Mouse (Mus musculus) gastrocnemius, postnatal 10 days (tissue): ENCODE measurements at regions not wholly inside any gene's neighbourhood (a gene's known extent, or its start where the extent isn't known, plus 50 kb on each side); places are given as distances from the start of the nearest gene placed in this dataset.
A peak's percentile ranks its signal among the peaks of the same experiment; 100 is the strongest.

Experiments used
- DNase-seq: peaks from one replicate; pipeline ENCODE4 v3.0.0; 2021; ENCODE audit warnings: mixed read lengths

DNA sequence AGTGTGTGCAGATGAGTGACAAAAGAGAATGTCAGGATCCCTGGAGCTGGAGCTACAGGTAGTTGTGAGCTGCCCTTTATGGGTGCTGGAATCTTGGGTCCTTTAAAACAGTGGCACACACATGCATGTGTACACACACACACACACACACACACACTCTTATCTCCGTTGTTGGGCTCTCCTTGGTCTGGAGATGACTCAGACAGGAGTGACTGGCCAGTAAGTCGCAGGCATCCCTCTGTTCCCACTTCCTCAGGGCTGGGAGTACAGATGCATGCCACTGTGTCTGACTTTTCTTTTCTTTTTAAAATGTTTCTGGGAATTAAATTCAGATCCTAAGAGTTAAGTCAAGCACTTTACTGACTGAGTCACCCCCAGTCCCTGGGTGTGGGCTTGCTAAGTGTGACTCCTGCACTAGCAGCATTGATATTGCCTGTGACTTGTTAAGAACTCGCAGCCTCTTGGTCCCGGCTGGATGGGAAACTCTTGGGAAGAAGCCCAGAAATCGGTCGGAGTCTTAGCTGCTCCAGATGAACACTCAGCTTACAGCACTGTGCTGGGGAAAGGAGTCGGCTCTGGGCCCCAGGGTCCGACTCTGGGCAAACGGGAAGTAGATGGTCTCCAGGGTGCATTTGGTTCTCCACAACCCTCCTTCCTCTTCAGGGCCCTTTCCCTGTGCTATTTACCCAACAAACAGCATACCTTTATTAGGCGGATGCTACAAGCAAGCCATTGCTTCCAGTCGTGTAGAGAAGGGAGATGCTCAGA lies 233.0 kb upstream of the Cxcr4 start:
- no peak for DNase-seq

DNA sequence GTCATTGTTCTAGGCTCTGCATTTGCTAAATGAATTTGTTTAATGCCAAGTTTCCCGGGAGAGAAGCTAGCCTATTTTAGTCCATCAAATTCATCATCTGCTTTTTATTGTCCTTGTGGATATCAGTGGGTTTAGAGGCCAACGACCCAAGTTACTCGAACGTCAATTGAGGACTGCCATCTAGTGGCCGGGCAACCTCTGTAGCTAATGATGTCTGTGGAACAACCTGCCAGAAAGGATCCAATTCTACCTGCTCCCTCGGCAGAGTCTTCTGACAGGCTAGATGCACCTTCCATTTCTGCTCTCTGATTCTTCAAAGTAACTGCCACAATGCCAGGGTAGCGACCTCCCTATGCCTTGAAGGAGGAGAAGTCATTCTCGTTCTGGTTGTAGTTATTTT lies 232.1 kb upstream of the Cxcr4 start:
- peak; percentile 80 for DNase-seq

DNA sequence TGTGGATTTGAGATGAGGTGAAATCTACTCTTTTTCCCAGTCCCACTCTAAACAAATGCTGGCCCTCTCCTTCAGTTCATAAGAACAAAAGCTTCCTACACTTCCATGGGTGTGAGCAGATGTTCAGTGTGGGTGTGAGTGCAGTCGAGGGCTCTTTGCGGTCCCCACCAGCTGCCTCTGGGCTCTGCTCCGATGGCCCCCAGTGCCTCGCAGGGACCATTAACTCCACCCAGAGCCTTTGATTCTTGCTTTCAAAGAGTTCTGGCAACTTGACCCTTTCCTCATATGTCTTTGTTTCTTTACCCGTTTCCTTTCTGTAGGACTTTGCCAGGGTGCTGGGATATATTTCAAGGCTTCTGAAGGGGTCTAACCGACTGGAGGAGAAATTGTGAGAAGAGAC lies 229.9 kb upstream of the Cxcr4 start:
- no peak for DNase-seq

DNA sequence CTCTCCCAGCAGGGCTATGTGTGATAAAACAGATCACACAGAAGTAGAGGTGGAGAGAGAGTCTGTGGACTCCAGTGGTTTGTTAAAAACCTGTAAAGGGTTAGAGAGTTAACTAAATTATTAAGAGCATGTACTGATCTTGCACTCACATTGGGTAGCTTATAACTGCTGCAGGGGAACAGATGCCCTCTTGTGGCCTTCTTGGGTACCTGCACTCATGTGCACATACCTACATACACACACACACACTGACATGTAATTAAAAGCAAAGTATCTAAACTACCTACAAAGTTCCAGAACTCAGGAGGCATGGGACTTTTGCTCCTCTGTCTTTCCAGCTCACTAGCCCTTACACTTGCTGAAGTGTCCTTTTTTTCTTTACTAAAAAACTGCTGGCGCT lies 228.4 kb upstream of the Cxcr4 start:
- DNase-seq, result no peak

DNA sequence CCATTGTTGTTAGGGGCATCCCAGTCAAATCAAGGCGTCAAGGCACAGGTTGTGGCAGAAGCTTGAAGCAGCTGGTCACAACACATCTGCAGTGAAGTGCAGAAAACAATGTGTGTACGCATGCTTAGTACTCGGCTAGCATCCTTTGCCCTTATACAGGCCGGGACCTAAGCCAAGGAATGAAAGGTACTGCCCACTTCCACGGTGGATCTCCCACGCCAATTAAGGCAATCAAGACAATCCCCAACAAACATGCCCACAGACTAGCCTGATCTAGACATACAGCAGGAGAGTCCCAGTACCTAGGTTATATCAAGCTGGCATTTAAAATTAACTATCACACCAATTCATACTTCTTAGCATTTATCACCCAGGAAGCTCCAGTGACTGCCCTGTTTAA lies 227.5 kb upstream of the Cxcr4 start:
- DNase-seq, result no peak

DNA sequence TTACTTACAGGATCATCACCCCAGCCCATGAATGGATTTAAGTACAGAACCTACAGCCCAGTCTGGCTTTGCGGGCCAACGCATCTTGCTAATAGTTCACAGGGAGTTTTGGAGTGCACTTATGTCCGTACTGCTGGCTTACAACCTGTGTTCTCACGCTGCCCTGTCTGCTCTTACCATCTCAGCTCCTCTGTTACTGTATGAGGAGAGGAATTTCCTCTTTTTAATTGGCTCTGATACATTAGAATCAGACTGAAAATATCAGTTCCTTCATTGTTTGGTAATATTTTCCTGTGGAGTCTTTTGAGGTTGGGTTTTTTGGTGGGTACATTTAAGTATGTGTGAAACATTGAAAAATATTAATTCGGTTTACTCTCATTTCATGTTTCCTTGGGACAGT lies 221.3 kb upstream of the Cxcr4 start:
- no peak for DNase-seq

DNA sequence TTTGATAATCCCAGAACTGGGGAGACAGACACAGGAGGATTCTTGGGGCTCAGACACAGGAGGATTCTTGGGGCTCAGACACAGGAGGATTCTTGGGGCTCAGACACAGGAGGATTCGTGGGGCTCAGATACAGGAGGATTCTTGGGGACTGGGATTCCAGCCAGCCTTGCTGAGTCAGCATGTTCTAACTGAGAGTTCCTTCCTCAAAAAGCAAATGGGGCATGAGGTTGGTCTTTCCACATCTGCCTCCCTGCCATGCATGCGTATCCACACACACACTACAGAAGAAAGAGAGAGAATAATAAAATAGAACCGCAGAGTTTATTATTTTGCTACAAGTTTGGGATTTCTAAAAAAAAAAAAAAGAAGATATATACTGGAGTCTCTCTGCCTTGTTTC lies 218.8 kb upstream of the Cxcr4 start:
- no peak for DNase-seq

DNA sequence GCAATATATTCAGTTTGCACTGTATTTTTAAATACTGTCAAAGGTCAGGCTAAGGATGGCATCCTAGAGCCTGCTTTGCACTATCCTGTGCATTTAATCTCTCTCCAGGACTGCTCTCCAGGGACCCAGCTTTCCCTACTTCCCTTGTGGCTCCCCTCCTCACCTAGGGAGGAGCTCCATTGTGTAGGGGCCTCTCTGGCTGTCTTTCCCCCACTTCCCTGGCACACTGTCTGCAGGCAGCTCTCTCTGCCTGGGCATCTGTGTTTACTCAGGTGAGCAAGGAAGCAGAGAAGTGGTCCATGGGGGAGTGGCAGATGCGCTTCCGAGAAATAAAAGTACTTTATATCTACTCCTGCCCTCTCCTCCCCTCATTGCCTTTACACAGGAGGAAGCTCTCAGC lies 218.0 kb upstream of the Cxcr4 start:
- DNase-seq, result no peak

DNA sequence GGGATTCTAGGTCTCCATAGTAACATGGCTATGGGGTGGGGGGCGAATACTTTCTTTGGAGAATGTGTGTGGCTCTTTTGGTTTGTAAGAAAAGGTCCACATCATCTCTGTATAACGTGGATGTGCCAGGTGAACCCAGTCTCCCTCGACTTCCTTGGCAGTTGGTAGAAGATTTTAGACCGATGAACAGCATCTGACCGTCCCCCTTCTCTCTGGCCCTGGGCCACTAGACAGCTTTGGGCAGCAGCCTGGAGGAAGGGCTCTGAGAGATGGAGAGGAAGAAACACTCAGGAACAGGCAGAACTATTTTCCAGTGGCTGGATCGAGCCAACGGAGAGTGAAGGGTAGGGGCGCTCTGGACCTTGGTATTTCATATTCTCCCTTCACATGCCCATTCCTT lies 217.5 kb upstream of the Cxcr4 start:
- DNase-seq, result no peak

DNA sequence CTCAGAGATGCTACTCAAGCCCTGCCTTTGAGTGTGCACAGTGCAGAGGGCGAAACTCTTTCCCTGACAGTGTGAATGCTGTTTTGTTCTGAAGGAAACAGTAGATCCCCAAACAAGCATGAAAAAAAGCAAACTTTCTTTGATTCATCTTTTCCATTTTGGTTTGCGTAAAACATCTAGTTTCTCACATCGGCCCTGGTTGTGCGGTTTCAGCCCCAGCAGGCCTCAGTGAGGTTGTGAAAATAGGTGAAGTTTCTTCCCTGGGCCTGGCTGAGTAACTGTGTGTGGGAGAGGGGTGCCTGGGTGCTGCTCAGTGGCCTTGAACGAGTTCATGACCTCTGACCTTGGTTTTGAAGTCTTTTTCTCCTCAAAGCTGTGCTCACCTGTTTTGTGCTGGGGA lies 216.5 kb upstream of the Cxcr4 start:
- DNase-seq, result no peak

DNA sequence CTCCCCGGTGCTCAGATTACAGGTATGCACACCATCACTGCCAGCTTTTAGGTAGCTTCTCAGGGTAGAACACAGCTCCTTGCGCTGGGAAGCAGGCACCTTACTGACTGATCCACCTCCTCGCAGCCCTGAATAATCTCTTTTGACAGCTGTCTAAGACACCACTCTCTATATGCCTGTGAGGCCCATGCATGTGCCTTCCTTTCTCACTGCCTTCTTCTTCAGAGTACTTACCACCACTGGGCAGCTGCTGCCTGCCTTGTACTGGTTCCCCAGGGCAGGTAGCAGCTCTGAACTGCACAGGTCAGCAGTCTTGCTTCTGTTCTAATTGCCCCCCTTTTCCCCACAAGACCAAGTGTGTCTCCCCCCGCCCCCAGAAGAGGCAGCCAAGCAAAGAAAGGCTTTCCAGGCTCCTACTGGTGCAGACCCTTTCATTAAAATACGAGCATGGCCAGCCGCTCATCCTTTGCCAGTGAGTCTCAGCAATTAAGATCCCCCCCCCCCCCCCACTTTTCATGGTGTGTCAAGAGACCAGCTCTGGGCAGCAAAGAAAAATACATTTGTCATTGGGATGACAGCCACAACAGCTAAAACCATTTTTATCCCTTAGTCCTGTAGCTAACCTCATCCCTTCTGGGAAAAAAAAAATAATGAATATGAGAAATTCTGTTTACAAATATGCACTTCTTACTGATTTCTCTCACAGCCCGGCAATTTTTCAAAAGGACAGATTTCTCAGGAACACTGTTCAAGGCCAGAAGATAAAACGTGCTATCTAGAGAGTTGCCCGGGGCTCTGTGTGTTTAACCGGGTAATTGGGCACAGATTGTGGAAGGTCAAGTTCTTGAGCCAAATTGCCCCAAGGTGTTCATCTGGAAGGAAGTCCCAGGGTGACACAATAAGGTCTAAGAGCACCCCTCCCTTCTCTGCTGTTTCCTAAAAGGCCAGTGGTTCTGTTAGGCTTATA lies 213.9 kb upstream of the Cxcr4 start:
- DNase-seq, result no peak

DNA sequence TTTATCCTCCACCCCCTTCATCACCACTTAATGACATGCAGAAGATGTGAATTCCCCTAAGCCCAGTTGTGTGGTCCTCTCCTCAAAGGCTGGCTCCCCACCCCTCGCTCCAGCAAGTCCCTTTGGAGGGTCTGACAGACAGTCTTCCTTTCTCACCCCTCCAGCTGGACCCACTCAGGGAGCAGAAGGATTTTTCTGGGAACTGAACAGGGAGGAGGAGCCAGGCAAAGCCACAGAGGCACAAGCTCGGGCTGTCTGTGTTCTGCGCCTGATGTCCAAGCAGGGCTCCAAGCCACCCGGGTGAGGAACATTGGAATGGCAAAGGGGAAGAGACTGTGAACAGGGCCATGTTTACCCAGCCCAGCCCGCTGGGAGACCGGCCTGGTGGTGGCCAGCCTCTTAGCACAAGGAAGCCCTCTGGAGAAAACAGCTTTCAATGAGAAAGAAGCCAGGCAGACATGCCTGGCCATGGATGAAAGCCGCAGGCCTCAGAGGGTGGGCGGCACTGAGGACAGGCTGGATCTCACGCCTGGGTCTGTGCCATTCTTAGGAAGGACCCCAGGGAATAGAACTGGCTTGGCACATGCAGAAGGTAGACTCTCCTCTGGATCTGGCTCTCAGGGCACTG lies 211.5 kb upstream of the Cxcr4 start:
- no peak for DNase-seq

DNA sequence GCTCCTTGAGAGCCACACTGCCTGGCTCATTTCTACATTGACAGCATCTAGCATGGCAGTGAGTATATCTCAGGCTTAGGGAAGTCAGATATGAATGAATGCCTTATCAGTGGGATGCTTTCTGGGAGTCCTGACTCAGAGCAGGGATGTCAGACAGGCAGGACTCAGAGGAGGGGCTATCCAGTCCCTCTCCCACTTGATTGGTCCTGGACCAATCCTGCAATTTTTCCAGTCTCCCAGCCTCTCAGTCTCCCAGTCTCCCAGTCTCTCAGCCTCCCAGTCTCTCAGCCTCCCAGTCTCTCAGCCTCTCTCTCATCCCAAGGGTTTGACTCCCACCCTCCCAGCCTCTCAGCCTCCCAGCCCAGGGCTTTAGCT lies 211.0 kb upstream of the Cxcr4 start:
- no peak for DNase-seq

DNA sequence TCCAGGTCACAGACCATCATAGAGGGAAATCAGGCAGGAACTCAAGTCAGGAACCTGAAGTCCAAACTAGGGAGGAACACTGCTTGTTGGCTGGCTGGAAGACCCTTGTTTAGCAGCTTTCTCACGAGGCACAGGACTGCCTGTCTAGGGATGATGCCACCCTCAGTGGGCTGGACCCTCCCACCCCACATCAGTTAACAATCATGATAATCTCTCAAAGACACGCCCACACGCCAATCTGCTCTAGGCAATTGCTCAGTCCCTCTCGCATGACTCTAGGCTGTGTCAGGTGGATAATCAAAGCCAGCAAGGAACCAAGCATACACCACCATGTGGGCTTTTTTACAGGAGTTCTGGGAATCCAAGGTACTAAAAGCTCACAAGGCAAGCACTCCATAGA lies 206.6 kb upstream of the Cxcr4 start:
- DNase-seq, result no peak

DNA sequence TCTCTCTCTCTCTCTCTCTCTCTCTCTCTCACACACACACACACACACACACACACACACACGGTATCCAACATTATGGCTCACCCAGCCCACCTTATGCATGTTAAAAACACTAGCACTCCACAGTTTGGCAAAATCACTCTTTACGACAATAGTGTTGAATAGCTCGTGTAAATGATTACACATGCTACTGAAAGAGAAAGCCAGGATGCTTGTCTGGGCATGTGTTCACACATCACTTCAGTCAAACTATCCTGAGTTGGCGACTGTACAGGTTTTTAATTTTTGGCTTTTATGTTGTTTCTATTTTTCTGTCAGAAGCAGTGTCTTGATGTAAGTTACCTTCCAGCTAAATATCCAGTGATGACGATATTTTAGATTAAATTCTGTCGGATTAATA lies 203.6 kb upstream of the Cxcr4 start:
- no peak for DNase-seq

DNA sequence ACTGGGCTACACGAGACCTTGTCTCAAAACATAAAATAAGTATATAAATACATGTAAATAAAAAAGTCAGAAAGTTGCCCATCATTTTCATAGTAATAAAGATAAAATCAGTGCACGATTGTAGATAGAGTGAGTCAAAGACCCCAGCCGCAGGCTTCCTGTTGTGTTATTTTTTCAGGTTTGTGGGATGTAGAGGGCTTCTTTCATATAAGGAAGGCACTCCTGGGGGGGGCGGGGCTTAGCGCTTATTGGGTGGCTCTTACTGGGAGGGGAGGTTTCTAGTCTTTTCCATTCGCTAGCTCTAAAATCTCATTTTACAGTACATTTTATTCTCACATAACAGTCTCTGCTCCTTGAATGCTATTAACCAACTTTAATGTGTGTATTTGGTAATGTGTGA lies 198.8 kb upstream of the Cxcr4 start:
- DNase-seq, result no peak

DNA sequence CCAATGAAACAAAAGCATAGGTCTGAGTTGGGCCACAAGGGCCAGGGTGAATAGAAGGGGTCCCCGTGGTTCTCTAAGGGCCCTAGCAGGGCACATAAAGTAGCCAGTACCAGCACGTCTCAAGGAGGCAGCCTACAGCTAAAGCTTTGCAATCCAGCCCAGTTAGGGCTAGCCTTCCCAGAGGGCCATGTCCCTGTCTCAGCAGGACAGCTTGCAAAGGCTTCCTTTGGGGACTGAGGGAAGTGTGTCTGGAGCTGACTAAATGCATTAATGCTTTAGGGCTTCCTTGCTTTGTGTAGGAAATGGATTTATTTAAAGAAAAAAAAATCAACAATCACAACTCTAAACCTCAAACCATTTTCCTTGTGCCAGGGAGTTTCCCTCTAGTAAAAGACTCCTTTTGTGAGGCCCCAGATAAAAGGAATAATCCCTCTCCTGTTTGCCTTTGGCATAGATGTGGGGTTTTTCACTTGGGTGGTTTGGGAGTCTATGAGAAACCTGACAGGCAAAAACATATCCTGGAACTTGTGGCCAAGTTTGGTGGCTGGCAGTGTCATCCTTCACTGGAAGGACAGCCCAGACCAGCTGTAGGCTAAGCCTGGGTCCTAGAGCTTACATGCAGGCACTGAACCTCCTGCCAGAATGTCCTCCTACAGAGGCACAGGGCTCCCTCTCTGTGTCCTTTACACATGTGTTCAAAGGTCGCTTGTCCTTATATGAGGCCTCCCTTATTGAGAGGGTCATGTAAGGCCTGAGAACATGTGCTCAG lies 197.7 kb upstream of the Cxcr4 start:
- DNase-seq, result no peak

DNA sequence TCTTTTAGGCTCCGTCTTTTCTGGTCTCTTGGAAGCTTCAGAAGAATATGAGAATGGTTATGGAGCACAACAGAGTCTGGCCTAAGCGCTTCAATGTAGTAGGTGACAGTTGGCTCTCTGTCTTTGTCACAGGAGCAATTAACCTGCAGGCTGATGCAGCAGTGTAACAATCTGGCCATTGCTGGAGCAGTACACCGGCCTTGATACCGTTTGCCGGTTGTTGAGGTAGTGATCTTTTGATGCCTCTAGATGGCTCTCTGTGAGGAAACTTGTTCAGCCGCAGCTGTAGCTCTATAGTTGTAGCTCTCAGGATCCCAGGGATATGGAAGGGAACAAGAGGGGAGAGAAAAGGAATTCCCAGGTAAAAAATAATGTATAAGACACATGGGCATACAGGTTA lies 196.1 kb upstream of the Cxcr4 start:
- no peak for DNase-seq

DNA sequence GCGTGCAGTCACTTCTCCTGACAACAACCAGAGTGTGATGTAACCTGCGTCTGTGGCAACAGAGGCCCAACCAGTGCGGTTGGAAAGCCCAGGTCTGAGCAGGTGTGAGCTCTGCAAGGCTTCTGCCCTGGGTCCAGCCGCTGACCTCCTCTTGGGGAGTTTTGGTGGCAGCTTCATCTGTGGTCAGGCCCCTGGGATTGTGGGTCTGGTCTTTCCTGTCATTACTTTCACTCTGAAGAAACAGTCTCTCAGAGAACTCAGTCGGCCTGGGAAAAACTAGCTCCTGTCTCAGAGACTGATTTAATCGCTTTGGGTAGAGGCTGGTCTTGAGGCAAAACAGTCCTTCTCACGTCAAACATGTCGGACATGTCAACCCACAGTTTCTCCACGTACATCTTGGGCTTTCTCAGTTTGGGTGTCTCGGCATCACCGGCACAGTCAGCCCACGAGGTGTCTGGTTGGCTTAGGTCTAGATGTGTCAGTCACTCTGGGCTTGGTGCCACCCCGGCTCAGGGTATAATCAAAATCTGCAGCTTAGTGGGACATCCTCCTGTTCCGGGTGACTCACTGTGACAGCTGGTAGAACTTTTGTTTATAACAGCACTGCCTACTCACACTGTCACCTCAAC lies 195.0 kb upstream of the Cxcr4 start:
- DNase-seq, result peak; percentile 16

DNA sequence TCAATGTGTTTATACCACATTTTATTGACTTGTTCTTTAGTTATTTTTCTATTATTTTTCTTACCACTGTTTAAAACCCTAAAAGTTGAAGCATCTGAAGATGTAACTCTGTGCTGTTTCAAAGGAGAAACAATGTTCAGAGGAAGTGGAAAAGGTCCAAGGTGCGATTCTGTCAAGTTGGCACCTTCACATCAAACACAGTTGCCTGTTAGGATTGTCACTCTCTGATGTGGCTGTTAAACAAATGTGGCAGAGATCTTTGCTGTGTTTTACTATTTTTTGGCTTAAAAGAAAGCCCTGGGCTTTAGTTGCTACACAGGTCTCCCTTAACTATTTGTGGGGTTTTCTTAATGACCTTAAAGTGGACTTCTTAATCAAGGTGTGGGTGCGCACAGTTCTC lies 190.2 kb upstream of the Cxcr4 start:
- DNase-seq, result no peak

DNA sequence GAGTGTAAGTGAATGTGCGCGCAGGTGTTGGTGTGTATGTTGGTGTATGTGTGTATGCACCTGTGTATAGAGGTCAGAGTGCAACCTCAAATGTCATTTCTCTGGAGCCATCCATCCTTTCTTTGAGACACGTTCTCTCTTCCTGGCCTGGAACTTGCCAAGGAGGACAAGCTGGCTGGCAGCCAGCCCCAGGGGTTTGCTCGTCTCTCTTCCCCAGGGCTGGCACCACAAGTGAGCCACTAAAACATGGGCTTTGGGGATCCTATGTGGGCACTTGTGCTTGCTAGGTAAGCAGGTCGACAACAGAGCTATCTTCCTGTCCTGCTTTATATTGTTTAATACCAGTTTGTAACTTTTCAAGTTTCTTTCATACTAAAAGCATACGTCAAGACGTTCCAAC lies 189.8 kb upstream of the Cxcr4 start:
- DNase-seq, result no peak

DNA sequence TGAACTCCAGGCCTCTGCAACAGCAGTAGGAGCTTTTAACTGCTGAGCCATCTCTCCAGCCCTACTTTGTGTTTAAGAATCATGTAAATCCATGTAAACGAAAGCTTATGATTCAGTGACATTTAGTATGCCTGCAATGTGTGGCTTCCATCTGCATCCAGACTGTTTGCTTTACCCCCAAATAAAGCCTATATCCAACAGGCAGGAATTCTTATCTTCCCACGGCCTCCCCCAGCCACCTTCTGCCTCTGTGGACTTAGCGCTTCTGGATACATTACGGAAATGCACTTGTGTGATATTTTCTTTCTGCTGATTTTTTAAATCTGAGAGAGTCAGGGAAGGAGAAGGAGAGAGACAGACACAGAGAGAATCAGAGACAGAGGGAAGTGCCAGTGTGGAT lies 189.2 kb upstream of the Cxcr4 start:
- DNase-seq, result no peak
